Mouse (Mus musculus) neural tube, embryonic 10.5 days (tissue): ENCODE results near the gene Golm1.

Source experiments
- DNase-seq: peaks from one replicate; pipeline ENCODE4 v3.0.0-alpha.2; 2017; ENCODE audit warnings: low spot score; ENCODE audit errors: extremely low spot score

The Golm1 gene

GRCm38 (mm10) chr13:59676316-59677229 is 962 bp upstream of the Golm1 start:
- DNase-seq: no peak

- DNase-seq: peak; percentile 63
Observed at GRCm38 (mm10) chr13:59674761-59675150, 855 bp downstream of the Golm1 start.

- DNase-seq: peak; percentile 61
Observed at GRCm38 (mm10) chr13:59674215-59674614, 1.4 kb downstream of the Golm1 start.

GRCm38 (mm10) chr13:59673597-59673996 is 2.0 kb downstream of the Golm1 start:
- DNase-seq: no peak

GRCm38 (mm10) chr13:59672248-59672647 is 3.4 kb downstream of the Golm1 start:
- no peak for DNase-seq

- no peak for DNase-seq
Observed at GRCm38 (mm10) chr13:59671521-59671920, 4.1 kb downstream of the Golm1 start.

- no peak for DNase-seq
Observed at GRCm38 (mm10) chr13:59669946-59670345, 5.7 kb downstream of the Golm1 start.

GRCm38 (mm10) chr13:59668501-59669093 is 7.0 kb downstream of the Golm1 start:
- DNase-seq: no peak

- no peak for DNase-seq
Observed at GRCm38 (mm10) chr13:59667763-59668162, 7.8 kb downstream of the Golm1 start.

GRCm38 (mm10) chr13:59663939-59664712 is 11.5 kb downstream of the Golm1 start:
- no peak for DNase-seq

- DNase-seq: no peak
Observed at GRCm38 (mm10) chr13:59661966-59662365, 13.6 kb downstream of the Golm1 start.

GRCm38 (mm10) chr13:59661387-59661786 is 14.2 kb downstream of the Golm1 start:
- no peak for DNase-seq

GRCm38 (mm10) chr13:59660371-59660770 is 15.2 kb downstream of the Golm1 start:
- no peak for DNase-seq

GRCm38 (mm10) chr13:59657781-59658180 is 17.8 kb downstream of the Golm1 start:
- DNase-seq: no peak

GRCm38 (mm10) chr13:59656975-59657388 is 18.6 kb downstream of the Golm1 start:
- no peak for DNase-seq

- no peak for DNase-seq
Observed at GRCm38 (mm10) chr13:59656316-59656832, 19.2 kb downstream of the Golm1 start.

- no peak for DNase-seq
Observed at GRCm38 (mm10) chr13:59655718-59656315, 19.8 kb downstream of the Golm1 start.

- no peak for DNase-seq
Observed at GRCm38 (mm10) chr13:59654465-59654864, 21.1 kb downstream of the Golm1 start.

GRCm38 (mm10) chr13:59653136-59653535 is 22.5 kb downstream of the Golm1 start:
- DNase-seq: no peak

GRCm38 (mm10) chr13:59652651-59653050 is 23.0 kb downstream of the Golm1 start:
- DNase-seq: no peak

GRCm38 (mm10) chr13:59649781-59650180 is 25.8 kb downstream of the Golm1 start:
- no peak for DNase-seq
